Mouse (Mus musculus): ENCODE results near the gene Gm48551.
A peak's percentile ranks its signal among the peaks of the same experiment; 100 is the strongest.

The Gm48551 gene

DNA sequence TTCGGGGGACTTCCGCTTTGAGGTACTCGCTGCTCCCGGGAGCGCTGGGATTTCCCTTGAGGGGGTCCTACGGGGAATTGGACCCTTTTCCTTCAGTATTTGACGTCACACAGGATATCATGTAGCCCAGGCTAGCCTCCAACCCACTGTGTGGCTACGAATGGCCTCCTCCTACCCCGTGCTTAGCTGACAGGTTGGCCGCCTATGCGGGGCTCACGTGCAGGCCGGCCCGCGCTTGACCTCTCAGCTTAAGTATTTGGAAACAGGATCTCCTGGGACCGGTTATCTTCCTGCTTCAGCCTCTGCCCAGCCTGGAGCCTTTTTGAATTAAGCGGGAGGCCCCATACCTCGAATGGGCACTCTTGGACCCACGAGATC lies 328 bp downstream of the Gm48551 start:
- no peak for DNase-seq (ENCODE audit: low spot score)

DNA sequence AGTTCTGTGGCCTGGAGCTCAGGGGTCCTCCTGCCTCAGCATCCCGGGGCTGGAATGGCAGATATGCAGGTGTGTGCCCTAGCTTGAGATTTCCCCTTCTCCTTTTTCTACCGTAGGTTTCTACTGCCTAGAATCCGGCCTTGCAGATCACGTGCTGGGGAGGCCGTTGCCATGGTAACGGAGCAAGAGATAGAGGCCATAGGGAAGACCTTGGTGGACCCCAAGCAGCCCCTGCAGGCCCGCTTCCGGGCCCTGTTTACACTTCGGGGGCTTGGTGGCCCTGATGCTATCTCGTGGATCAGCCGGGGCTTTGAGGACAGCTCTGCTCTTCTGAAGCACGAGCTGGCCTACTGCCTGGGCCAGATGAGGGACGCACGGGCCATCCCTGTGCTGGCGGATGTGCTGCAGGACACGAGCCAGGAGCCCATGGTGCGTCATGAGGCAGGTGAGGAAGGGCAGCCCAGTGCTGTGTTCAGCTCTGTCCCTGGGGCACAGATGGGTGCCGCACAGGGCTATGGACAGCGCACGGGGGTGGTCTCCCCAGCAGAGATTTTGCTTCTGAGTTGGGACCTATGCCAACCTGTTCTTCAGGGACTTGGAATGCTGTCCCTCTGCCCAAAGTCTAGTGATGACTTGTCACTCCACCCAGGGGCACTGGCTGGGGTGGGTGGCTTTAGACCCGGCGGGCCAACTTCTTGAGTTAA lies 1.5 kb downstream of the Gm48551 start:
- DNase-seq (ENCODE audit: low spot score), result no peak

DNA sequence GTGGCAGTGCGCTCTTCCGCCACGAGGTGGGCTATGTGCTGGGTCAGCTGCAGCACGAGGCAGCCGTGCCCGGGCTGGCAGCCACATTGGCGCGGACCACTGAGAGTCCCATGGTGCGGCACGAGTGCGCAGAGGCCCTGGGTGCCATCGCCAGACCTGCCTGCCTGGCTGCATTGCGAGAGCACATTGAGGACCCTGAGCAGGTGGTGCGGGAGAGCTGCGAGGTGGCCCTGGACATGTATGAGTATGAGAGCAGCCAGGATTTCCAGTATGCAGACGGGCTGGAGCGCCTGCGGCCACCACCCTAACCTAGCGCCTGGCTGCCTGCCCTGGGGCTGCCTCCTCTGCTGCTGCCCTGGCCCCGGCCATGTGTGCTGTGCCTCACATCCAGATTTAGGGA lies 3.5 kb downstream of the Gm48551 start:
- DNase-seq (ENCODE audit: low spot score), result no peak

DNA sequence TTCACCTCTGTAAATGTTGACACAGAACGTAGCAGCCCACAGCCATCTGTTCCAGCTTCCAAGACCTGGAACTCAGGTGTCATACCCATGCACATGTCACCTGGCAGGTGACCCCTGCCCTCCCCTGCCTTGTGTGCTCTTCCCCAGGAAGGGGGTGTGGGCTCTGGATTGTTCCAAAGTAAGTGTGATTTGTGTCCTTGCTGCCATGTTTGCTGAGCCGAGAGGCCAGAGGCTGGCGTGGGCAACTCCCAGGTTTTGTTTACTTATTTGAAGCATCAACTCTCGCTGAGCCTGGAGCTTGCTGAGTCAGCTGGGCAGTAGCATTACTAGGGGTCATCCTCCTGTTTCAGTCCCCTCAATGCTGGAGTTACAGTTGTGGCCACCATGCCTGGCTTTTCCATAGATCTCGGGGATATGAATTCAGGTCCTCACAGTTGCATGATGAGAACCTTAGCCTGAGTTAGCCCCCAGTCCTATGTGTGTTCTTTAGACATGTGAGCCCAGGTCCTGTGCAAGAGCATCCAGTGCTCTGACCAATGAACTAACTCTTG lies 4.3 kb downstream of the Gm48551 start, which contains the start of gene Gm48552:
Gene Gm48552, plus strand, starts transcription at position 501 of the 551 bp plus-strand sequence.
- DNase-seq (ENCODE audit: low spot score), result no peak

DNA sequence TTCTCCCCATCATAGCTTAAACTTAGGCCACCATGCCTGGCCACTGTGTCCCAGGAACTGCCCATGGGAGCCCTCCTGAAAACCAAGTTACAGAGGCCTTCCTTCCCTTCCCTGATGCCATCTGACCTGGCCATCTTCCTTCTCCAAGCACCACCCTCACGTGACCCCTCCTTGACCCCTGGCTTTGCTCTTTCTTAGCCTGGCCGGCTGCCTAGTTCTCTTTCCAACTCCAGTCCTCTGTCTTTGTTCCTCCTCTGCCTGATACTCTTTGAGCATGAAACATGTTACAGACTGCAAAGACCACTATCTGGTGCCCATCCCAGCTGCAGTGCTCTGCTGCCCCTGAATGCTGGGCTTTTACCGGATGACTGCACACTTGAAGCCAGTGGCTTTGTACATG lies 5.1 kb downstream of the Gm48551 start:
- no peak for DNase-seq (ENCODE audit: low spot score)

DNA sequence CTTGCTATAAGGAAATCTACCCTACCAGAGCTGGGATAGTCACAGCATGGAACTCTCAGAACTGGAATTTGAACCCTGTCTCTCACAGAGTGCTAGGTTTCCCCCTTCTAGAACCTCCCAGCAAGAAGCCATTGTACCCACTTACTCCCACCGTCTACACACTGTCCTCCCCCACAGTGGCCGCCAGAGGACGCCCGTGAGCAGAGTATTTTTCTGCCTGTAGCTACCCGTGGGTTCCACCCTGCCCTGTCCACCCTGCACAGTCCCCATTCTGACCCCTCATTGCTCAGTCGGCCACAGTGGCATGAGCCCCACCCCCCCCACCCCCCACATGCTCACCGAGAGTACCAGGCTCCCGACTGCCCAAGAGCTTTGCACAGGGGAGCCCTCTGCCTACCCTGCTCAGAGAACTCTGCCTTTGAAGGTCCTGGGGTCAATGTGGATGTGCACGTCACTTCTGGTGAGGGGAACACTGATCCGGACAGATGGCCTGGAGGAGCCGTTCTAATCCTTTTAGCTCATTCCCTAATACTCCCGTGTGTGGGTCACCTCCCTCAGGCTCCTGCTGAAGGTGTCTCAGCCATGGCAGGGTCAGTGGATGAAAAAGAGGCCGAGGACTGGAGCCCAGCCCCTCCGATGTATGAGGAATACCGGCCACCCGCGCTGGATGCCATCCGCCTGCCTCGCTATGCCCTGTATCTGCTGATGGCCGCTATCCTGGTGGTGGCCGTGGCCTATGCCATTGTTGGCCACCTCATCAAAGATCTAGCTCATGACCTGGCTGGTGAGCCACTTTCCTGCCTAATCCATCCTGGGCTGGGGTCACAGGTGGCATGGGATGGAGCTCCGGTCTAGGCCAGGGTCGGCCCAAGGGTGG lies 5.8 kb downstream of the Gm48551 start:
- DNase-seq (ENCODE audit: low spot score), result peak; percentile 74

DNA sequence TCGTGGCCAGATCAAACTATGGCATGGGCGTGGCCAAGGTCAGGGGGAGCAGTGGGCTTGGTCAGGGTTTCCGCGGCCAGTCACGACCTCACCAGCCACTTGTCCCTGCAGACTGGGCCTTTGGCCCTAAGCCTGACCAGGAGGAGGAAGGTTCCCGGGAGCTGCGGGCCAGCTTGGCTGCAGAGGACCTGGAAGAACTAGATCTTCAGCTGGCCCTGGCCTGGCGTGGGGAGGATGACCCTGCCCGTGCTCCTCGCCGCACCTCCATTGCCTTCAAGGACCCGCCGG lies 6.4 kb downstream of the Gm48551 start:
- no peak for DNase-seq (ENCODE audit: low spot score)

DNA sequence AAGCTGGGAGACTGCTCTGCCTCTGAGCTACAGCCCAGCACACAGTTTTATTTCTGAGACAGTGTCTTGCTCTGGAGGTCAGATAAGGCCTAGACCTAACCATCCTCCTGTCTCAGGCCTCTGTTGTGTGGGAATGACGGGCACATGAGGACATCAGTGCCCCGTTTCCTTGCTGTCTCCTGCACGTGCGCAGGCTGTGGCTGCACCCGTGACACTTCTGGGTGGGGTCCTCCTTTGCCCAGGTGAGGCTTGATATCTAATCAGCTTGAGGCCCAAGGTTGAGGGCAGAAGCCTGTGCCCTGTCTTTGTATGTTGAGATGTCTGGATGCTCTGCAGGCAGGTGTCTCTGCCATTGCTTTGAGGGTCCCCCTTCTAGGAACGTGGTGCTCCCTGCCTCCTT lies 8.0 kb downstream of the Gm48551 start:
- DNase-seq (ENCODE audit: low spot score), result no peak

DNA sequence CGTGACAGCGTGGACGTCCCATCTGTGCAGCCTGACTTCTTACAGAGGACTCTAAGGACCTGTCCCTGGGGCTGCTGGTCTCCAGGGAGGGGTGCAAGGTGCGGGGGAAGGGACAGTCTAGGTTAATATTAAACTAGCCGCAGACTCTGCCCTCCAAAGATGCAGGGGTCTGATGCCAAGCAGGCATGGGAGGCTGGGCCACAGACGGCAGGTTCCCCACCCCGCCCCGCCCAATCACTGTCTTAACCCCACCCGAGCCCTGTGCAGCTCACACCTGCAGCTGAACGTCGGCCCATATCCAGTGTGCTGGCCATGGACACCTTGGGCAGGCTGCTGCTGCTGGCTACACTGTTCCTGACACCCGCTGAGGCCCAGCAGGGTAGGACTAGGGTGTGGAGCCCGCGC lies 8.5 kb downstream of the Gm48551 start, which contains the start of gene Smim24:
Gene Smim24, plus strand, starts transcription at position 271 of the 405 bp plus-strand sequence.
- no peak for DNase-seq (ENCODE audit: low spot score)

DNA sequence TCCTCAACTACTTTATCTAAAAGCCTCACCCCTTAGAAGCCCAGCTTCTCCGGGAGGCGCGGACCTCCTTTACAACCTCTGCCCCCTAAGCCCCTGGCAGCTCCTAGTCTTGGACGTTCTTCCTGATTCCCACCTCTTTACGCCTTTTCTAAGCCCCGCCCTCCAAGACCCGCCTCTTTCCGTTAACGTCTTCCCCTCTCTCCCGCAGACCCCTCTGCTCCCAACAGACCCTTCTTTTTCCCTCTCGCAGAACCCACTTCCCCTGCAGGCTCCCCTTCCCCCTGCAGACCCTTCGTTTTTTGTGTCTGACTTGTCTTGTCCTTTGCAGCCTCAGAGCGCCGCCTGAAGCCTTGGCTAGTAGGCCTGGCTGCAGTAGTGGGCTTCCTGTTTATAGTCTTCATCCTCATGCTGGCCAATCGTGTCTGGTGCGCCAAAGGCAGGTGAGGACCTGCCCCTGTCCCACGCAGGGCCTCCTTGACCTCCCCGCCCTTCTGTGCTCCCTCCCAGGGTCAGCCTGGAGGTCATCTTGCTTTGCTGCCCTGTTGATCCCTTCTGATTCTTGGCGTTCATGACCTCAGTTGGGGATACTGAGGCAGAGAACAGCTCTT lies 9.3 kb downstream of the Gm48551 start:
- DNase-seq (ENCODE audit: low spot score), result peak; percentile 68

DNA sequence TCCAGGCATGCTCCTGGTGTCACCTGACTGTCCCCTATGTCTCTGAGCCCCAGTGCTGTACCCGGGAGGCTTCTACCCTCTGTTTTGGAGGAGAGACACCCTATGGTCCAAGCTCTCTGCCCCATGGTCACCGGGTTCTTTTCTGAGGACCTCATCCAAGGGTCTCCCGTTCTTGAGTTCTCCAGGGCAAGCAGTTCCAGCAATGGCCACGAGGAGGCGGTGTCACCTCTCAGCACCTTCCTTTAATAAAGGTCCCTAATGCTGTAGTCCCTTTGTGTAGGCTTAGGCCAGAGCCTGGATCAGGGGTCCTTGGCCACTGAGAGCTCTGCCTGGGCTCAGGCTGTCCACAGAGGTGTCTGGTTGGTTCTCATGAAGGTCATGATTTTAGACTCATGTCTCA lies 10.9 kb downstream of the Gm48551 start:
- DNase-seq (ENCODE audit: low spot score), result peak; percentile 88

DNA sequence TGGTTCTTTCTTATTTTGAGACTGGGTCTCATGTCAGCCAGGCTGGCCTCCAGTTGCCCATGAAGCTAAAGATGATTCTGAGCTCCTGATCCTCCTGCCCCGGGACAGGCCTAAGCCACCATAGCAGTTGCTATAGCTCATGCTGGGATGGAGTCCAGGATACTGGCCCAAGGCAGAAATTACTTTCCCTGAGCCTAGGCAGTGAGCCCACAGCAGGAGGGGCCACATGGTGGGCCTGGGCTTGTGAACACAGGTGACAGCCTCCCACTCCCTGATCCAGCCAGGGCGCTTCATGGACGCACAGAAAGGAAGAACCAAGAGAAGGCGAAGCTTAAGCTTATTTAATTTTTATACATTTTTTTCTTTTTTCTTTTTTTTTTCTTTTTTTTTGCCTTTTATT lies 11.6 kb downstream of the Gm48551 start:
- no peak for DNase-seq (ENCODE audit: low spot score)

DNA sequence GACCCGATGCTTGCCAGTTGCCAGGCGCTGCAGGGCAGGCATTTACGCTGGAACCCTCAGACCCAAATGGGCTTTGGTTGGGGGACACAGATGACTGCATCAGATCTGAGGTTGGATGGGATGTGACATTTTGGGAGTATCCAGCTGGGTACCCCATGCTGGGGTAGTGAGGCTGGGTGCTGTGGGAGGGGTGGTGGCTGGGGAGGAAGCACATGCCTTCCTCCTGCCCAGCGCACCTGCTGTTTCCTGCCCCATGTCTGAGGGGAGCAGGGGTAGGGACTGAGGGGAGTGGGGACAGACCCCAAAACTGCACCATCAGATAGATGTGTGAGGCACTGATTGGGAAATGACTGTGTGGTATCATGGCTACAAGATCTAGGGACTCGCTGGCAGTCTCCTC lies 12.5 kb downstream of the Gm48551 start:
- DNase-seq (ENCODE audit: low spot score), result no peak

DNA sequence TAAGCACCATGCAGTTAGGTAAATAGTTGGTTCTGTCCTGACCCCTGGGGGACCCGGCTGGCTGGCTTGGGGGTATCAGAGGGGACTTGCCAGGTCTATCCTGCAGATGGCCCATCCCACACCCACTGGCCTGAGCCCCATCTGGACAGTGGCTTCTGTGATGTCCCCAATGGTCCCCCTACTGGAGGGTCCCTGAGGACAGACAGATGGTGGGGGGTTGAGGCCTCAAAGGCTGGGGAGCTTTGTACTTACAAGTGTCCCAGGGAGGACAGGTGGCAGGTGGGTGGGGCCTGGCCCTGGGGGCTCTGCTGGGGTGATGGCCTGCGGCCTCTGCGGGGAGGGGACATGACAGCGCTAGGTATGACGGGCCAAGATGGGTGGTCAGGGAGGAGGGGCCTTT lies 15.0 kb downstream of the Gm48551 start:
- no peak for DNase-seq (ENCODE audit: low spot score)

DNA sequence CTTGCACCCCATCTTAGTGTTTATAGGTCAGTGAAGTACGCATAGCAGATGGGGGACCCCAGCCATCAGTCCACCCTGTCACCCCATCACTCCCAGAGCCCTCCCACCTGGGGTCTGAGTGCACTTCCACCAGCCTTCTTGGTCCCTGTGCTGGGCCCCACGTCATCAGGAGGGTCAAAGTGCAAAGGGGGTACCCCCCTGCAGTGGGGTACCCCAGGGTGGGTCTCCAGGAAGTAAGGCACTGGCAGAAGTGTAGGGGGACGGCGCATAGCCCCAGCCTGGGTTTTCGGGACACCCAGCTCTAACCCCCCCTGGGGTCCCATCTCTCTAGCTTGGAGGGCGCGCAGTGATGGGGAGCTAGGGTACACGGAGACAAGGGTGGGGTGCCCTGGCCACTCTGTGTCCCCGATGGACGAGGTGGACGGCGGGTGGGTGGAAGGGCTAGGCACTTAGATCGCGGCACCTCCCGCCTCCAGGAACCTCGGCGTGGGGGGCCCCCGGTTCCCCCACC lies 15.6 kb downstream of the Gm48551 start:
- no peak for DNase-seq (ENCODE audit: low spot score)

DNA sequence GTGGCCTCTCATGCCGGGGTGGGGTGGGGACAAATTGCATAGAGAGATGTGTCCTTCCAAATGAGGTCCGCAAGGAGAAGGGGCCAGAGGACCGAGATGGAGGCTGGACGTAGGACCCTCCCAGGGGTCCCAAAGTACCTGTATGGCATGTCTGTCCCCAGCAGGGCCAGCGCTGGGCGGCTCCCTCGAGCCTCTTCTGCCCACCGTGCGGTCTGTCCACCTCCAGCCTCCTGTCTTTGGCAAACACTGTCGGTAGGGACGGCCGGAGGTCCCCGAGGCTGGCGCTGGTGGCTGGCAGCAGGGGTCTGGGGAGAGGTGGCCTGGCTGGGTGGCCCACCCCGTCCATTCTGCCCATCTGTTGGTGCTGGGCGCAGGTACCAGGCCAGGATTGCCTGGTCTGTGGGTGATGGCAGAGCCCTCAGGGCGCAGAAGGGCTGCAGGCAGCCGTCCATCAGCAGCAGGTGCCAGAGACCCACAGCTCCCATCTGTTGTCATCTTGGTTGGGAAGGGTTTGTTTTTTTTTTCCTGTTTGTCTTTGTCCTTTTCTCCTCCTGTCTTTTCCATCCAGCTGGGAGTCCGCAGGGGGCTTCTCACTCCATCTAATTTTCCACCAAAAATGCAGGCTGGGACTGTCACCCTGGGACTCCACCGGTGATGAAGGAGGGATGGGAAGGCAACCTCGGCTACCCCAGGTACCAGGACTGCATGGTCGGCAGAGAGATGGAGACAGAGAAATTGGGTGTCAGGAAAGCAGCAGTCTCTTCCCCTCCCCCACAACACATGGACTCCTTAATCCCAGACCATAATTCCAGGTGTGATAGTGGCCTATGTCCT lies 16.3 kb downstream of the Gm48551 start:
- no peak for DNase-seq (ENCODE audit: low spot score)

DNA sequence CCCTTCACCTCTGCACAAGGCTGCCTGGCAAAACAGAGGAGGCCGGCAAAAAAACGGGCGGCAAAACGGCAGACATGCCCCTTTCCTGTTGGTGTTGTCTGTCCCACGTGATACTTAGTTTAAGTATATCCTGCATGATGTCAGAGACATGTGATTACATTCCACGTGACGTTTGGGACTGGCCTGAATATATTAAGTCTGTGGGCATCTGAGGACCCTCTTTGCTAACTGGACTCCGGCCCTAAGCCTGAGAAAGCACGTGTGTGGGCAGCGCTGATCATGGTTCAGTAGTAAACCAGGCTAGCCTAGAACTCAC lies 16.9 kb downstream of the Gm48551 start:
- DNase-seq (ENCODE audit: low spot score), result peak; percentile 67

DNA sequence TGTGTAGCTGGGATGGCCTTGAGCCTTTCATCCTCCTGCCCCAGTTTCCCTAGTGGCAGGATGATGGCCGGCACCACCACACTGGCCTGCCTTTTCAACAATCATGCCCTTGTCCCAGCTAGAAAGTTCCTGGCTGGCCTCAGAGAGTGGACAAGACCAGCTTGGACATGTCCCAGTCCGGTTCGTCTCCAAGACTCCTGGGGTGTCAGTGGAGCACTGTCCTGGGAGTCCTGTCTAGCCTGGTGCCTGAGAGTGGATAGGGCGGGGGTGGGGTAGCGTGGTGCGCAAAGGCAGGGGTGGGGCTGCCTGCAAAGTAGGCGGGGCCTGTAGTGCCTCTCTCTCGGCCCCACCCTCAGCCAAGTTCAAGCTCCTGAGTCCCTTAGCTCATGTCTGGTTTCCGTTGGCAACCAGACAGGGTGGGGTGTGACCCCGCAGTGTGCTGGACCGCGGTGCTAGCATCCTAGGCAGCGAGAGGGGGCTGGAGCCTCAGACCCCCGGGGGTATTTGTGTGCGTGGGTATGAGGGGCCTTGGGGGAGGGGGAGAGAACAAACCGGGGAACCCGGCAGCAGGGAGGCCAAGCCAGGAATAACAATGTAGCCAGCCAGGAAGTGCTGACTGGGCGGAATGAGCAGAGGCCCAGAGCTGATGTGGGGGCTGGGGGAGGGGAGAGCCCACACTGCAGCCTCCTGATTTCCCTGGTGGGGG lies 17.4 kb downstream of the Gm48551 start:
- DNase-seq (ENCODE audit: low spot score), result peak; percentile 86

DNA sequence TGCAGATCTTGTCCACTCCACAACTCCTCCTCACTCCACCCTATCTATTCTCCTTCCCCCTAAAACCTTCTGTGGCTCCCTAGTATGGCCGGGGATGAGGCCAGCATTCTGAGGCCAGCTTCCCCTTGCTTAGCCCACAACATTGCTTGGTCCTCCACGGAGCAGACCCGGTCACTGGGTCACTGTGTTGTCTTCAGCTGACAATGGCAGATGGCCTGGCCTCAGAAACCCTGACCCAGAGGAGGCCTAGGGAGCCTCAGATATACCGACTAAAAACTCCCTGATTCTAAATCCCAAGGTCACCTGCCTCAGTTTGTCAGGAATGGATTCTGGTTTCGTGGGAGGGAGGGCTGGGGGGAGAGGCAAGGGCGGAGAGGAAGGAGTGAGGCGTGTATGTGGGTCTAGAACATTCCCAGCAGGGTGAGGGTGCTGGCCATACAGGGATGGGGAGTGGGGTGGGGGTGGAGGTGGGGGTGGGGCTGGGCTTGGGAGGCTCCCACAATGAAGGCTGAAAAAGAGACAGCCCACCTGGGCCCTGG lies 18.0 kb downstream of the Gm48551 start:
- no peak for DNase-seq (ENCODE audit: low spot score)

DNA sequence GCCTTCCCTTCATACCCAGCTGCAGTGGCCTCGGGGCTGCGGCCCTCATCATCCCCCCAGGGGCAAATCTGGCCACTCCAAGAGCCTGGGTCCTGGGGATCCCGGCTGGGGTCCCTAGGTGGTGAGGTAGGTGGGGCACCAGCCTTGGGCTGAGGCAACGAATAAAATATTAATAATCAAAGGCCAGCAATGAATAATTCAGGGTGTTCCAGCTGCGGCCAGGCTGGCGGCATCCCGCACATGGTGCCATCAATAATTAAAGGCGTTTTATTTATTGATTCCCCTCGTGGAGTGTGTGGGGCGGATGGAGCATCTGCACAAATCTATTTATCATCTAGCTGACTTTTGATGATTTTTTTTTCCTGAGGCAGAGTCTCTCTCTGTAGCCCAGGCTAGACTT lies 19.2 kb downstream of the Gm48551 start:
- DNase-seq (ENCODE audit: low spot score), result no peak

DNA sequence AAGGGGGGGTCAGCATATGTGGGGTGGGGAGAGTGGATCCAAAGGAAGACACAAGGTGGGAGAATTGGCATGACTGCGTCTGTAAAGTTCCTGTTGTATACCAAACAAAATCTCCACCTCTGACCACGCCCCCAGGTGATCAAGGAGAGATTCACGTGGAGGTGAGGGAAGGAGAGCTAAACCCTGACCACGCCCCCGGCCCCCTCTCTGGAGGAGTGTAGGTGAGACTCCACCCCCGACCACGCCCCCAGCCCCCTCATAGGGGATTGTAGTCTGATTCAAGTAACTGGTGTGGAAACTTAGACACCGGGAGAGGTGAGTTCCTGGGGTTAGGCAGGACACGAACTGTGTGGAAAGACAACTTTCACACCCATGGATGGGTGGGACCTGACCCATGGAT lies 19.8 kb downstream of the Gm48551 start:
- DNase-seq (ENCODE audit: low spot score), result no peak

Data from embryo, embryonic 10.5 days (tissue).